Mouse (Mus musculus): ENCODE measurements around the gene Gm11492. TPM values are rescaled to one million over a fixed set of nuclear protein-coding genes. Genes with fewer than 3 reads are reported as not detected.

Gm11492 gene
- not detected for polyA plus RNA-seq (2014; fragmentation: Illumina TruSeq; extraction: RNeasy Lipid Tissue Mini Kit (QIAGEN cat#74804))

GRCm38 (mm10) chr11:87566501-87566900, at the start of gene Gm11492:
Gene Gm11492 (plus strand): TSS chr11:87566653.

GRCm38 (mm10) chr11:87568255-87568953, 2.0 kb downstream of the Gm11492 start, which contains the start of gene Sept4:
Gene Sept4 (plus strand): TSS chr11:87568903.

GRCm38 (mm10) chr11:87591526-87592353, 25.3 kb downstream of the Gm11492 start, which contains the start of gene Mtmr4:
Gene Mtmr4 (plus strand): TSS chr11:87592162.

GRCm38 (mm10) chr11:87616790-87617474, 50.5 kb downstream of the Gm11492 start, which contains the start of gene Hsf5:
Gene Hsf5 (plus strand): TSS chr11:87617164.

Other genes with a start within 250 kb of the Gm11492 start
- gene Ppm1e, start 207.6 kb upstream of the Gm11492 start, polyA plus RNA-seq (2014; fragmentation: Illumina TruSeq; extraction: RNeasy Lipid Tissue Mini Kit (QIAGEN cat#74804)) = 53.1 TPM
- 11.1 TPM for gene Rad51c, start 161.7 kb upstream of the Gm11492 start, polyA plus RNA-seq (2014; fragmentation: Illumina TruSeq; extraction: RNeasy Lipid Tissue Mini Kit (QIAGEN cat#74804))
- 33.4 TPM for gene Tex14, start 161.6 kb upstream of the Gm11492 start, polyA plus RNA-seq (2014; fragmentation: Illumina TruSeq; extraction: RNeasy Lipid Tissue Mini Kit (QIAGEN cat#74804))
- 4.3 TPM for gene Sept4, start 2.2 kb downstream of the Gm11492 start, polyA plus RNA-seq (2014; fragmentation: Illumina TruSeq; extraction: RNeasy Lipid Tissue Mini Kit (QIAGEN cat#74804))
- gene Mtmr4, start 25.5 kb downstream of the Gm11492 start, polyA plus RNA-seq (2014; fragmentation: Illumina TruSeq; extraction: RNeasy Lipid Tissue Mini Kit (QIAGEN cat#74804)) = 30.2 TPM
- gene Hsf5, start 50.5 kb downstream of the Gm11492 start, polyA plus RNA-seq (2014; fragmentation: Illumina TruSeq; extraction: RNeasy Lipid Tissue Mini Kit (QIAGEN cat#74804)) = 0.83 TPM
- gene Rnf43, start 96.1 kb downstream of the Gm11492 start, polyA plus RNA-seq (2014; fragmentation: Illumina TruSeq; extraction: RNeasy Lipid Tissue Mini Kit (QIAGEN cat#74804)) = 5.2 TPM
- gene Supt4a, start 170.9 kb downstream of the Gm11492 start, polyA plus RNA-seq (2014; fragmentation: Illumina TruSeq; extraction: RNeasy Lipid Tissue Mini Kit (QIAGEN cat#74804)) = 16.0 TPM
- 0.48 TPM for gene Tspoap1, start 193.9 kb downstream of the Gm11492 start, polyA plus RNA-seq (2014; fragmentation: Illumina TruSeq; extraction: RNeasy Lipid Tissue Mini Kit (QIAGEN cat#74804))
- not detected for gene Mpo, start 226.9 kb downstream of the Gm11492 start, polyA plus RNA-seq (2014; fragmentation: Illumina TruSeq; extraction: RNeasy Lipid Tissue Mini Kit (QIAGEN cat#74804))

Data from ovary, adult 10 weeks (tissue).